Mouse (Mus musculus) forebrain, postnatal 0 days (tissue): ENCODE measurements around the gene Idh1. TPM values are rescaled to one million over a fixed set of nuclear protein-coding genes. Genes with fewer than 3 reads are reported as not detected.

Experiments
- ATAC-seq: fragments of 200-750 bp; cut with Nextera tagmentation; 2 replicates; pipeline ENCODE4 v1.8.0; 2017; ENCODE audit warnings: mild to moderate bottlenecking, moderate library complexity
- DNase-seq: peaks from one replicate; pipeline ENCODE4 v3.0.0-alpha.2; 2015
- H3K27ac ChIP-seq: fragments of 300-500 bp; sonication (generic); 2 replicates; pipeline ENCODE4 v1.5.1; 2014; ENCODE audit warnings: low read depth, mild to moderate bottlenecking, antibody characterized with exemption, low read length, moderate library complexity, mixed read lengths
- H3K27me3 ChIP-seq: fragments of 300-500 bp; sonication (generic); 2 replicates; pipeline ENCODE4 v1.6.1; 2014; ENCODE audit warnings: mild to moderate bottlenecking, low read length, mixed read lengths; ENCODE audit not compliant: insufficient read depth
- H3K36me3 ChIP-seq: fragments of 300-500 bp; sonication (generic); 2 replicates; pipeline ENCODE4 v1.6.1; 2014; ENCODE audit warnings: mild to moderate bottlenecking, moderate library complexity; ENCODE audit not compliant: insufficient read depth
- H3K4me1 ChIP-seq: fragments of 300-500 bp; sonication (generic); 2 replicates; pipeline ENCODE4 v1.6.1; 2014; ENCODE audit warnings: antibody characterized with exemption; ENCODE audit not compliant: insufficient read depth
- H3K4me2 ChIP-seq: fragments of 300-500 bp; sonication (generic); 2 replicates; pipeline ENCODE4 v1.6.1; 2014; ENCODE audit warnings: low read depth, mild to moderate bottlenecking, moderate library complexity
- H3K4me3 ChIP-seq: fragments of 300-500 bp; sonication (generic); 2 replicates; pipeline ENCODE4 v1.5.1; 2014; ENCODE audit warnings: low read depth, low read length, mixed read lengths
- H3K9ac ChIP-seq: fragments of 300-500 bp; sonication (generic); 2 replicates; pipeline ENCODE4 v1.6.1; 2014; ENCODE audit warnings: mild to moderate bottlenecking
- H3K9me3 ChIP-seq: fragments of 300-500 bp; sonication (generic); 2 replicates; pipeline ENCODE4 v1.6.1; 2016; ENCODE audit warnings: low read length
- CTCF ChIP-seq: sonication (generic); IDR thresholded peaks from 2 replicates; pipeline ENCODE4 v1.5.1; 2016; ENCODE audit warnings: antibody characterized with exemption, control low read depth, low read depth
- WGBS: fragments of 180-500 bp; shearing (Covaris S2); extraction: QIAGEN DNeasy Blood & Tissue Kit; methylation state at CpG from one replicate; pipeline ENCODE4 v1.1.7; 2014; 5-methylcytosine and 5-hydroxymethylcytosine counted together
- polyA plus RNA-seq: library from polyadenylated mRNA; unstranded; fragments of >200 nt; fragmentation: Nextera tagmentation; extraction: Ambion mirVana; gene quantifications from 2 replicates; pipeline ENCODE4 v1.2.1, GENCODE M21; 2015
- total RNA-seq: library from RNA; depleted of rRNA; stranded (reverse); fragments of >200 nt; gene quantifications from 2 replicates; pipeline ENCODE4 v1.2.3, GENCODE M21; 2014

The Idh1 gene
- total and polyA plus RNA-seq, 2 experiments from 2014 or later, result 366 to 436 TPM

DNA sequence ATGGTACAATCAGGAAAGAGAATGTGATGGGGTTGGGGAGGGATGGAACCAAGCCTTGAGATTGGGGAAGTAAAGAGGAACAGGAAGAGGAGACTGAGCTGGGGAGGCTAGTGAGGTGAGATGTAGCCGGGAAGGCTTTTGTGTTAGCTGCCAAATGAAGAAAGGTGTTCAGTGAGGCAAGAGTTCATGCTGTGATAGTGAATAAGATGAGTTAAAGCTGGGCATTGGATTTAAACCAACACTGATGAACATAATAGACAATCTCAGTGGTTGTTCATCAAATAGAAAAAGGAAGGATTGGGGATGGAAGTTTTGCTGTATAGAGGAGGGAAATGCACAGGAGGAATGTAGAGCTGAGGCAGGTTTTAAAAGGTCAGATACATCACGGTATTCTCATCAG is 26.9 kb upstream of the Idh1 start:
- 15% methylated on average over 2 of the region's 2 CpGs for WGBS
- no peak for TF ChIP-seq CTCF
- Histone ChIP-seq H3K36me3 (peaks cover 16% of the 10 kb centered on the region; the same call in 1 of the 2 replicates), H3K4me3 (no peak overlapping the region), H3K4me2 (no peak overlapping the region), H3K27ac (no peak overlapping the region), H3K4me1 (no peaks in the 10 kb centered on the region), H3K9me3 (peaks cover 8% of the 10 kb centered on the region; the same call in 1 of the 2 replicates), H3K9ac (no peak overlapping the region), H3K27me3 (no peaks in the 10 kb centered on the region)
- ATAC-seq (no peak), DNase-seq (no peak)

DNA sequence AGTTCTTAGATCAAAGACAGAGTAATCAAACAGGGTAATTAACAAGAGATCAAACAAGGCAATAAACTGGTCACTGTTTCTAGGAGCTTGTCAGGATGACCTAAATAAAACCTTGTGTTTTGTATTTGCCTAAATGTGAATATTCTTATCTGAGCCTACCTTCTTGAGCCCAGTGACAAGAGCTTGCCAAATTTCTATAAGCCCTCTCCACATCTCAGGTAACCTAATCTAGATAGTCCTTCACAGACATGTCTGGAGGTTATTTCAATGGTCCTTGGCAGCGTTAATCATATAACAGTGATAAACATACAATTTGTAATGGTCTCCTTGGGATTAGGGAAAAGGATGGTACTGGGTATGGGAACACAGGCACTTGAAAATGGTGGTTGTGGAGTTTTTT is 18.0 kb upstream of the Idh1 start:
- ATAC-seq (no peak), DNase-seq (no peak)
- TF ChIP-seq CTCF, result no peak
- Histone ChIP-seq H3K4me2 (no peak overlapping the region), H3K4me1 (no peaks in the 10 kb centered on the region), H3K36me3 (peaks cover 37% of the 10 kb centered on the region), H3K27ac (no peak overlapping the region), H3K27me3 (no peaks in the 10 kb centered on the region), H3K9me3 (no peaks in the 10 kb centered on the region), H3K4me3 (no peak overlapping the region), H3K9ac (no peak overlapping the region)
- 95% methylated on average over 1 of the region's 1 CpGs for WGBS

- Histone ChIP-seq H3K27ac (no peak overlapping the region), H3K9ac (no peak overlapping the region), H3K4me2 (no peak overlapping the region), H3K36me3 (peaks cover 30% of the 10 kb centered on the region), H3K4me1 (no peaks in the 10 kb centered on the region), H3K9me3 (no peaks in the 10 kb centered on the region), H3K27me3 (no peaks in the 10 kb centered on the region), H3K4me3 (no peak overlapping the region)
- TF ChIP-seq CTCF, result no peak
- DNase-seq, result no peak
- no peak for ATAC-seq
- WGBS, result 93% methylated on average over 2 of the region's 2 CpGs
Observed at GRCm38 (mm10) chr1:65198861-65199260, 12.6 kb upstream of the Idh1 start.

DNA sequence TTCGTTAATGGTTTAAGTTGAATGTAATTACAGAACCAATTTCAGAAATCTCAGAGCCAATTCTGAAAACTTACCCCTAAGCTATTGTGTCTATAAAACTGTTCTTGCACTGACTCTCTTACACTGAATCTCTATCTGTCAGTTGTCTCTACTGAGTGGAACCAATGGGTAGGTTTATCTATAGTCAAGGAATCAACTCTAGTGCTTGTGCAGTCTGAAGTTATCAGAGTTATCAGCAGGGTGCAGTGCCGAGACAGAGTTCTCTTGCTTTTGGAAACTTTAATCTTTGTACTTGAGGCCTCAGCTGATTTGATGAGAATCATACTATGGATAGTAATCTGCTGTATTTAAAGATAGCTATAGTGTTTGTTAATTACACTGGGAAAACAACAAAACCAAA is 12.1 kb upstream of the Idh1 start:
- peaks cover 29% of the 10 kb centered on the region for H3K36me3 ChIP-seq
- no peak overlapping the region for H3K9ac ChIP-seq
- ATAC-seq (no peak), DNase-seq (no peak)
- no peaks in the 10 kb centered on the region for H3K4me1 ChIP-seq
- H3K4me2 ChIP-seq, result no peak overlapping the region
- no peaks in the 10 kb centered on the region for H3K9me3 ChIP-seq
- H3K27me3 ChIP-seq, result no peaks in the 10 kb centered on the region
- H3K4me3 ChIP-seq, result no peak overlapping the region
- H3K27ac ChIP-seq, result no peak overlapping the region
- no peak for TF ChIP-seq CTCF
- 91% methylated on average over 2 of the region's 2 CpGs for WGBS

DNA sequence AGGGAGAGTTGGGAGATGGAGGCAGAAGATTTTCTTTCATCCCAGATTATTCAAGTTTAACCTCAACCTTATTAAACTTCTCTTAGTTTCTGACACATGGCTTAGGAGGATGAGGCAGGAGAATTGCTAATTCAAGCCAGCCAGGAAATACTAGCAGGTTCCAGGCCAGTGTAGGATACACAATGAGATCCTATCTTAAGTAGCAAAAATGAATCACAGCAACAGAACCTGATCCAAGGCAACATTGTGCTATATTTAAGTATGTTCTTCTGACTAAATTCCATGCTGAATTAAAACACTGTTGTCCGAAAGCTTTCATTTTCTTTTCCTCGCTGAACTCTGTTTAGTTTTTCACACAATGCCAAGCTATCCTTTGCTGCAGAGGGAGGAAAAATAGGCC is 6.9 kb upstream of the Idh1 start:
- Histone ChIP-seq H3K4me2 (no peak overlapping the region), H3K27ac (no peak overlapping the region), H3K4me1 (no peaks in the 10 kb centered on the region), H3K4me3 (no peak overlapping the region), H3K9ac (no peak overlapping the region), H3K36me3 (peaks cover 27% of the 10 kb centered on the region), H3K9me3 (no peaks in the 10 kb centered on the region), H3K27me3 (no peaks in the 10 kb centered on the region)
- 94% methylated on average over 2 of the region's 2 CpGs for WGBS
- DNase-seq, result no peak
- TF ChIP-seq CTCF, result no peak
- no peak for ATAC-seq

DNA sequence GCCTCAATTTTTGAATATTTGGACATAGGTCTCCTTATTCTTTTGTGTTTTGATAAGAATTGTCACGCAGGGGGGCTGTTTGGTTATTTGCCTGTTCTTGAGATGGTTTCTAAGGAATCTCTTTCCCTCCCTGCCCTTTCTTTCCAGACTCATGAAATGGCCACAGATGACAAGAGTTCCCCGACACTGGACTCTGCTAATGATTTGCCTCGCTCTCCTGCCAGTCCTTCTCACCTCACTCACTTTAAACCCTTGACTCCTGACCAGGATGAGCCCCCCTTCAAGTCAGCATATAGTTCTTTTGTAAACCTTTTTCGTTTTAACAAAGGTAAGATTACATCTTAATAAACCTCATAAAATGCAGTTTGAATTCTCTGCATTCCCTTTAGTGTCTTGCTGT is 3.9 kb upstream of the Idh1 start:
- Histone ChIP-seq H3K36me3 (peaks cover 14% of the 10 kb centered on the region), H3K9ac (no peak overlapping the region), H3K4me2 (no peak overlapping the region), H3K9me3 (no peaks in the 10 kb centered on the region), H3K27me3 (no peaks in the 10 kb centered on the region), H3K4me1 (no peaks in the 10 kb centered on the region), H3K27ac (no peak overlapping the region), H3K4me3 (no peak overlapping the region)
- no peak for TF ChIP-seq CTCF
- DNase-seq, result no peak
- no peak for ATAC-seq
- 90% methylated on average over 4 of the region's 4 CpGs for WGBS

DNA sequence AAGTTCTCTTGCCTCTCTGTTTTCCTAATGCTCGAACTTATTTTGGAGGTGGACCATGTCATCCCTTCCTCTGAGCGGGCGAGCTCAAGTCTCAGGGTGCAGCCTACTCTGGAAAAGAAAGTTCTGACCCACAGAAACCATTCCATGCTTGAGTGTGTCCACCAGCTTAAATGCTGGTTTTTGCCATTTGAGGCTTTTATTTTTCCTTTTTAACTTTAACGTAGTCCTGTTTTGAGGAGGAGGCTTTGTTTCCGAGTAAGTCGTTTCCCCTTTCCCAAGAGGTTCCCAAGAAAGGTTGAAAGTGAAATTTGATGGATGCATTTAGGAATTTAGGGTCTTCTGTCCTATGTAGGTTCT is 752 bp upstream of the Idh1 start:
- peak overlapping the region; percentile 85 for H3K4me3 ChIP-seq
- WGBS, result 0% methylated on average over 6 of the region's 6 CpGs

More for the DNA sequence above, 752 bp upstream of the Idh1 start:
- Histone ChIP-seq H3K27ac (peak overlapping the region; percentile 85), H3K9ac (peak overlapping the region; percentile 79), H3K4me1 (no peaks in the 10 kb centered on the region), H3K36me3 (no peaks in the 10 kb centered on the region; the same call in 1 of the 2 replicates), H3K9me3 (no peaks in the 10 kb centered on the region), H3K4me2 (peak overlapping the region; percentile 54), H3K27me3 (no peaks in the 10 kb centered on the region)
- no peak for TF ChIP-seq CTCF
- ATAC-seq (no peak), DNase-seq (no peak)
